Mouse (Mus musculus) urinary bladder, postnatal 0 days (tissue): Measurements from ENCODE around the gene Galnt15. TPM values are rescaled to one million over a fixed set of nuclear protein-coding genes. Genes with fewer than 3 reads are reported as not detected.

Experiments
- polyA plus RNA-seq: library from polyadenylated mRNA; unstranded; fragments of >200 nt; fragmentation: Nextera tagmentation; extraction: Ambion mirVana; gene quantifications from 2 replicates; pipeline ENCODE4 v1.2.1, GENCODE M21; 2015

The Galnt15 gene
- polyA plus RNA-seq: 1.1 and 1.2 TPM in 2 replicates

DNA sequence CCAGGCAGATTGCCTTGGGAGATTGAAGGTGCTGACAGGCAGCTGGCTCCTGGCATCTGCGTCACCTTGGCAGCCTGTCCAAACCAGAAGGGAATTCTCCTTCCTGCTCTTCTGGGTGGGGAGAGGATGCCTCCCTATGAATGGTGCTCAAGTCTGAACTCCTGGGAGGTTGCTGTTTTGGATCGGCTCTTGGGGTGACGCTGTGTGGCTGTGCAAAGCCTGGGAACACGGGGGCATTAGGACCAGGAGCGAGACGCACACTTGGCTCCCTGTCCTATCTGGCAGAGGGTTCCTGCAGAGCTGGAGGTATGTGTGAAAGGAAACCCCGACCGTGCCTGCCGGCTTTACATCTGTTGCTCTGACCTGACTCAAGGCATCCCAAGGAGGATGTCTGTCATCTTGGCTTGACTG is at the start of gene Galnt15:
Gene Galnt15 (plus strand): TSS at position 309 of the 411 bp plus-strand sequence.

DNA sequence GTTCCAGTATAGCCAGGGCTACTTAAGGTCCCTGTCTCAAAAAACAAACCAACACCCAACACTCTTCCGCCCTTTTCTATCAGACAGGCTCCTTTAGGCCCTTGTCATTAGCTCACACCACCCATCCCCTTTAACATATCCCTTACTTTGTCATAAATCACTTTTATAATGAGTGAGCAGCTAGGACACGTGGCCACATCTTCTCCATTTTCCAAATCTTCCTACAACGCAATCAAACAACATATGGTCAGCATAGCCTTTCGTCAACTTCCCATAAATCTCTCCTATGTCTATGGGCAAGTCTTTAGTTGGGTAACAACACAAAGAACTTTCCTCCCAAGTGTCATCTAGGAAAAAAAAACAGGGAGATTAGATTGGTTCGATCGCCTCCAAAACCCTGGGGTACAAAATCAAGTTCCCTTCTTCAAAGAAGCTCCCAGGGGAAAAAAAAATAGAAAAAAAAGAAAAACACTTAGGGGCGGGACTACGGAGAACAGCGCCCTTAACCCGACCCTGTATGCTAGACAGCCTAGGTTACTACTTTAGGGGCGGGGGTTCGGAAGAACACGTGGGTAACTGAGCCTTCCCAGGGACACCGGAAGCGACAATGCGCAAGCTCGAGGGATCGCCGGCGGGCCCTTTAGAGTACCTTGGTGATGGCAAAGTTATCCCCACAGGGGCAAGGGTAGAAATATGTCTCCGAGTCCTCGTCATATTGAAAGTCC is 56.1 kb downstream of the Galnt15 start, which contains the start of gene Oxnad1:
Gene Oxnad1 (plus strand): TSS at position 614 of the 725 bp plus-strand sequence.

DNA sequence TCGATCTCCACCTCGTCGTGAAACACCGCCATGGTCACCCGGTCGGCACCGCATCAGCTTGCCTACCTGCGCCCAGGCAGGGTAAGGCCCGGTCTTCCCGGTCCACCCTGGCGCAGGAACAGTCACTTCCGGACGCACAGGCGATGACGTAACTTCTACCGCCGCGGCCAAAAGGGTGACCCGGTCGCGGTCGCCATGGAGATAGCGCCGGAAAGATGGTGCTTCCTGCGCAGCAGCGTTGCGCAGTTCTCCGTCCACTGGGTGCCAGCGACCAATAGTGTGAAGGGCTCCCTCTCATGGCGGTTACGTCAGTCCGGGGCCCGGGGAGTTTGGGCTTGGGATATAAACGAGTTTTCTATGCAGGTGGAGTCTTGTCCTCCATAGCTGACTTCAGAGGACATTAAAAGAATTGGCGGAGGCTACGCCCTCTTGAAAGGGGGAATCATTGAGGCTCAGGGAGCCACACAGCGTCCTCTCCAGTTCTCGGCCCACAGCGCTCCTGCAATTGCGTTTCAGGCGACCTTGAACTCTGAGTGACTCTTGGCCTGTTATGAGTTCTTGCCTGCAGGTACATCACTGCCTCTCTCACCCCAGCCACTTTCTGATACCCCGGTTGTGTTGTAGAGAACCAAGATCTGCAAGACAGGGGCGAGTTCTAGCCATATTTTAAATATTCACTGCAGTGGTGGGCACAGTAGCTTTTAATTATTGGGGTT is 56.9 kb downstream of the Galnt15 start, which contains the start of gene Dph3:
Gene Dph3 (minus strand): TSS at position 244 of the 716 bp plus-strand sequence.

Other genes starting within 250 kb of the Galnt15 start
- gene Ankrd28, start 198.3 kb upstream of the Galnt15 start, polyA plus RNA-seq: 3.7 and 4.5 TPM in 2 replicates
- 15.4 and 20.1 TPM in 2 replicates for gene Oxnad1, start 56.4 kb downstream of the Galnt15 start, polyA plus RNA-seq
- 78.2 and 83.4 TPM in 2 replicates for gene Dph3, start 56.7 kb downstream of the Galnt15 start, polyA plus RNA-seq
- not detected in 2 replicates for gene Msmb, start 113.0 kb downstream of the Galnt15 start, polyA plus RNA-seq
- 119 and 121 TPM in 2 replicates for gene Ncoa4, start 130.9 kb downstream of the Galnt15 start, polyA plus RNA-seq
- 191 and 204 TPM in 2 replicates for gene Timm23, start 172.9 kb downstream of the Galnt15 start, polyA plus RNA-seq
- gene Parg, start 173.0 kb downstream of the Galnt15 start, polyA plus RNA-seq: 16.8 and 19.2 TPM in 2 replicates